Mouse (Mus musculus): ENCODE measurements around the gene Treml4.
"Not testable (repeated sequence)": the region's sequence is repeated elsewhere in the genome, so short reads cannot be mapped to it uniquely, and the experiment has no call there.

Gene Treml4

DNA sequence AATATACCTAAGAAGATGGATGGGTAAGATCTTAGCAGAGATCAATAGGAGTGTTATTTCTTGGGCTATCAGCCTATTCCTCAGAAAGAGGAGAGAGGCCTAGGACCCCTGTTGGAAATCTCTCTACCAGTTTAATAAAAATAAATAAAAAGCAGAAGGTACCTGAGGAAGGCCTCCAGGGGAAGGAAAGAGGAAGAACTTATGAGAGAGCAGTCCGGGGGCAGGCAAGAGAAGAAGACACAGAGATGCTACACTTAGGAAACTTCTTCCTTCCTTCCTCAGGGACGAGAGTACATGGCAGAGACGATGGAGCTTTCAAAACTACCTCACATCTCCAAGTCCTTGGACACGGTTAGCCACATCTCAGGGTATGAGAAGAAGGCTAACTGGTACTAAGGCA lies 10.0 kb downstream of the Treml4 start:
- DNase-seq (ENCODE audit: low read depth, low spot score) = no peak

DNA sequence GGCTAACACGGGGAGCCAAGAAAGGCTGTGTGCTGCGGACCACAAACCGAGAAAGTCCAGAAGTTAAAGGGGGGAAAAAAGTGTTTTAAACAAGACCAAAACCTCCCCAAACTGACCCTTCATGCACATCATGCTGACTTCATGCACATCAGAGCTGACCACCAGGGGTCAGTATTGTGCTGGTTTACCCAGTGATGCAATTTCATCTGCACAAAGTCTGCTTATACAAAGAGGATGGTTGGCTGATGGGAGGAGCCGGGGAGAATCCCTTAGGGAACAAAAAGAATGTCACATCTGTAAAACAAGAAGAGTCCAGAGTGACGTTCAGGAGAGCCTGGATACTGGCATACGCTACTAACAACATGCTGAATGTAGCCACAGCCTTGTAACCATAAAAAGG lies 10.8 kb downstream of the Treml4 start:
- peak; percentile 92 for DNase-seq (ENCODE audit: low read depth, low spot score)

DNA sequence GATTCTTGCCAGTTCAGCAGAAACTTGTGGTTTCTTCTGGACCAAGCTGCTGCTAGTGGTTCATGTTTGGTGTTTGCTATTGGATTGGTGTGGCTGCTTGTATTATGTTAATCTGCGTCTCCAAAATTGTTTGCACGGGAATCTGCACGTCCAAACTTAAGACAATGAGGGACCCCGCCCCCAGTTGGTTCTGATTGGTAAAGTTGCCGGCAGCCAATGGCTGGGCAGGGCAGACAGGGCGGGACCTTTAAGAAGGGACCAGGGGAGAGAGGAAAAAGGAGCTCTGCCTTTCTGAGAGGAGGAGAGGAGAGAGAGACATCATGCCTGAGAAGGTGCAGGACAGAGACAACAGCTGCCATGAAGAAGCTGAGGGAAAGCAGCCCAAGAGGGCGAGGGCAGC lies 11.6 kb downstream of the Treml4 start:
- DNase-seq (ENCODE audit: low read depth, low spot score) = peak; percentile 65

DNA sequence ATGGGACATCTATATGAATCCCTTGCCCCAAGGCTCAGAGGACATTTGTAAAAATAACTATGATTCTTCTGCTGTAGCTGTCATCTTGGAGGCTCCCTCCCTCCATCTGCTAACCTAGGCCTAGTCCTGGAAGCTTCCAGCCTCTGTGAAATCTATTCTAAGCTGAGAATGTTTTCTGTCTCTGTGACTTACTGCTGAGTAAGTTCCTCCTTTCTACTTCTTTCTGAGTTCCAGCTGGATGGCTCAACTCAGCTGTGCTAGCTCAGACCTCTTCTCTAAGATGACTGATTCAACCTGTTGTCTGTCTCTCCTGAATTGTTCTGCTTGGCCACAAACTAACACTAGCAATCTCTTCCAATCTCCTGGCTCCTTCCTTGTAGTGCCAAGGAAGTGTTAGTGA lies 14.3 kb downstream of the Treml4 start:
- DNase-seq (ENCODE audit: low read depth, low spot score) = no peak

DNA sequence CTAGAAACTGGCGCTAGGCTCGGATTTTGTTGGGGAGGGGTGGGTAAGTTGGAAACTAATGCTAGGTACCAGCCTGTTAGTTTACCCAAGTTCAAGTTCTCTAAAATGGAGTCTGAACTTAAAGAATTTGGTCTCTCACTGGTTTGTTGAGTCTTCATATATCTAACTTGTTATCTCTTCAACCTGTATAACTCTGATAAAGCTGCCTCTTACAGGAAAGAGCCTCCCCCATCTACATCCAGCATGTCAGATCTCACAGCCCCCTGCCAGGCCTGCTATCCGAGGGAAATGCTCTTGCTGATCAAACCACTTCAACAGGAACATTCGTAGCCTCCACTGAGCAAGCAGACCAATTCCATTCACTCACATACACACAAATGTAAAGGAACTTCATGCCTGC lies 14.9 kb downstream of the Treml4 start:
- no peak for DNase-seq (ENCODE audit: low read depth, low spot score)

DNA sequence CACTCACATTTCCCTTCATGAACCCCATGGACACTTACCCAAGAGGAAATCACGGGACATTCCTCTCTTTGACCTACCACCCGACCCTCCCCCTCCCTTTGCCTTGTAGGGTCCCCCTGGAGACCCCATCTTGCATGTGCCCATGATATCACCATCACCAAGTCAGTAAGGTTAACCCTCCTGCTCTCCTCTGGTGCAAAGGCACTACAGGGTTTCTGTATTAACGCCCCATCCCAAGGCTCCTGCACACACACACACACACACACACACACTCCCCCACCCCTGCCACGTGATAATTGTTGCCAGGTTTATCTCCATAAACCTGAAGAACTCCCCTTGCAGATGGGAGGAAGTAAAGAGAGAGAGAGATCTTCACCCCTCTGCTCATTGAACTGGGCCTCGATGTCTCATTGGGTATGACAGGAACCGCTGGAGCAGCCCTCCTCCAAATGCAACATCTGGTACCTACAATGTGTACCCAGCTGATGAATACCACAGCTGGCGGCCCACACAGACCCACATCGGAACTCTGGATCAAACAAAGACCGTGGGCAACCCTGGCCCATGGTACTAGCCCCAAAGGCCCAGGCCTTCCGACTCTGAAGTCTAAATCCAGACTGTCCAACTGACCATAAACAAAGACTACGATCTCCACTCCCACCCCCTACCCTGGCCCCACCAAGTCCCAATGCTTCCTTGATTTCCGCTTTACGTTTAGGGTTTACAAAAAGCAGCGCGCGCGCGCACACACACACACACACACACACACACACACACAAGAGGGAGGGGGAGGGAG lies 17.0 kb downstream of the Treml4 start:
- no peak for DNase-seq (ENCODE audit: low read depth, low spot score)

DNA sequence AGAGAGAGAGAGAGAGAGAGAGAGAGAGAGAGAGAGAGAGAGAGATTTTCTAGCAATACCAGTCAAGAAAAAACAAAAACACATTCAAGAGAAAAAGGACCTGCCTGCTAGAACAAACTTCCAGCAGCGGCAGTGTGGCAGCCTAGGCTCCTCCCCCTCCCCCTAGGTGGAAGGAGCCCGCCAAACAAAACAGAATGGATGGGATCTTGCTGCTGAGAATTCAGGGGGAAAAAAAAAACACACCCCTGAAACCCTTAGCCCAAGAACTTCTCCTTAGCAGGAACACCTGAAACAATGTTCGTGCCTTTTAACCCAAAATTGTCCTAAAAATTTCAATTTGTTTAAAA lies 17.6 kb downstream of the Treml4 start:
- DNase-seq (ENCODE audit: low read depth, low spot score) = peak; percentile 58

DNA sequence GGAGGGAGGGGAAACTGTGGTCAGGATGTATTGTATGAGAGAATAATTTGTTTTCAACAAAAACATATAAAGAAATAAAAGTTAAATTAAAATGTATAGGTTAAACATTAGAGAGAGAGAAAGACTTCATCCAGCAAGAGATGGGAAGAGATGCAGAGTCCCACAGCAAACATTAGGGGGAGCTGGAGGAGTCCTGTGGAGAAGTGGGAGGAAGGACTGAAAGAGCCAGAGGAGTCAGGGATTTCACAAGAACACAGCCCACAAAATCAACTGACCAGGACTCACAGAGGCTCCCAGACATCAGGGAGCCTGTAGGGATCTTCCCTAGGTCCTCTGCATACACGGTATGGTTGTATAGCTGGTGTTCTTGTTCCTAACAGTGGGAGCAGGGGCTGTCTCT lies 22.7 kb downstream of the Treml4 start:
- DNase-seq (ENCODE audit: low read depth, low spot score) = peak; percentile 48

DNA sequence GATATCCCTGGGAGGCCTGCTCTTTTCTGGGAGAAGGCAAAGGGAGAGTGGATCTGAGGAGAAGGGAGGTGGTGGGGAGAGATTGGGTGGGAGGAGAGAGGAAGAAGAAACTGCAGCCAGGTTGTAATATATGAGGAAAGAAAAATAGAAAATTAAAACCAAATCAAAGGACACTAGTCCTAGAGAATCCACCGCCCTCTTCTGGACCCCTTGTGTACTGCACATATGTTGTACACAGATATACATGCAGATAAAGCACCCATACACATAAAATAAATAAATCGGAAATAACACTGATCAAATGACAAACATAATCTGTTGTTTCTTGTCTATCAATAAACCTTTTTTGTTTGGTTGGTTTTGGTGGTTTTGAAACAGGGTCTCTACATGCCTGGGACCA lies 23.2 kb downstream of the Treml4 start:
- peak; percentile 40 for DNase-seq (ENCODE audit: low read depth, low spot score)

DNA sequence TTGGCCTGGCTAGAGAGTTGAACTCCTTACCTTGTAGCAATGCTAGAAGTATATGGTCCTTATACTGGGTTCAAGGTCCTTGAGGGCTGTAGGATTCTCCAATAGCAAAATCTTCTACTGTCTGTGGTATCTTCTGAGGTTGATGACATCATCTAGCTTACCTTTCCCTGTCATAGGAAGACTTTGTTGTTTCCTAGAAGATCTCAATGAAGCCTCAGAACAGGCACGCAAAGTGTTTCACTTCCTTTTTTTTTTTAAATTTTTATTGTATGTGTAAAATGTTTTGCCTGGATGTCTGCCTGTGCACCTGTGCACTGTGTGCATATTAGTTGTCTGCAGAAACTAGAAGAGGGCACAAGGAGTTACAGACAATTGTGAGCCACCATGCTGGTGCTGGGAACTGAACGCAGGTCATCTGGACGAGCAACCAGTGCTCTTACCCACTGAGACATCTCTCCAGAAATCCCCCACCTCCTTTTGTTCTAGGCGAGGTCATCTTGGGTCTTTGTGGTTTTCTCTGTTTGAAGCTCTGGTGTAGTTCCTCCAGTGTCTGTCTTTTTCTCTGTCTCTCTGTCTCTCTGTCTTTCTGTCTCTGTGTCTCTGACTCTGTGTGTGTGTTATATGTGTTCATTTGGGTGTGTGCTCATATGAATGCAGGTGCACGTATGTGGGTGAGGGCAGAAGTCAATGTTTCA lies 29.6 kb downstream of the Treml4 start:
- DNase-seq (ENCODE audit: low read depth, low spot score) = no peak

DNA sequence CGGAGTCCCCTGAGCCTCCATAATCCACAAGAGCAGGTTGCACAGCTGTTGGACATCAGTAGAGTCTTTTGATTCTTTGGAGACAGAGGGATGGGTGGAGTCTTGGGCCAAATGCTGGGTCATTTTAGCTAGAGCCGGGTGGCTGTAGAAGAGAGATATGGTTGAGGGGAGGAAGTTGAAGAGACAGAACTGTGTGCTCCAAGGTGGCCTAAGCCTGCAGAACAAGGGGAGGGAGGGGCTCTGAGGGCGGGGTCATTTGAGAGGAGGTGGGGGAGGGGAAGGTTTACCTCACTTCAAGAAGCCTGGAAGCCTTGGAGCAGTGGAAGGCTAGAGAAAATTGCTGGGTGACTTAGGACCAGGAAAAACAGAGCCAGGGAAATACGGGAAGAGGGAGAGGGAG lies 35.1 kb downstream of the Treml4 start, which contains the start of gene Treml2:
Gene Treml2, plus strand, starts transcription at position 296 of the 400 bp plus-strand sequence.
- peak; percentile 85 for DNase-seq (ENCODE audit: low read depth, low spot score)

DNA sequence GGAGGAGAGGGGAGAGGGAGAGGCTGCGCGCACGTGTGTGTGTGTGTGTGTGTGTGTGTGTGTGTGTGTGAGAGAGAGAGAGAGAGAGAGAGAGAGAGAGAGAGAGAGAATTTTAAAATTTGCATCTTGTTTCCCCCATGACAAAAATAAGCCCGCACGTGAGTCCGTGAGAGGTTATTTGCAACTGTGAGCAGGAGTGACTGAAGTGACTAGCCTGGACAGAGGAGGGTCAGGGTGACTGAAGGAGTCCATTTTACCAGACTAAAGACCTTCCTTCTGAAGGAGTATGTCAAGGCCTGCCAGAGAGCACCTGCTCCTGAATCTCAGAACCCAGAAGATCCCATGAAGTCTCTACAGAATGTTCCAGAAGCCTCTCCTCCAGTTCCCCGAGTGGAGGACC lies 35.7 kb downstream of the Treml4 start:
- no peak for DNase-seq (ENCODE audit: low read depth, low spot score)

DNA sequence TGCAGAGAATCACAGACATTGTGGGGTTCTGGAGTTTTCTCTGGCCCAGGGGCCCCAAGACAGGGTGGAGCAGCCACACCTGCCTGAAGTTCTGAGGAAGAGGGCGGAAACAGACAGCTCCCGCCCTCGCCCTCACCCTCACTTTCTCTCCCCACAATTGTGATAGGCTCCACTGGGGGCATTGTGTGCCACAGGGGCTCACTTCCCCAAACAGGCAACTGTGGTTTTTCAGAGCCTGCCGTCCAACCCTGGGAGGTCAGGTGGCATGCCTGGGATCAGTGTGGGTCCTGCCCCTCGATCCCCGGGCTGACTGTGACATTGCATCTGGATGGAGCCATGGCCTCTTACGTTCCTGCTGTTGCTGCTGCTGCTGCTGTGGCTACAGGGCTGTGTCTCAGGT lies 36.1 kb downstream of the Treml4 start:
- no peak for DNase-seq (ENCODE audit: low read depth, low spot score)

DNA sequence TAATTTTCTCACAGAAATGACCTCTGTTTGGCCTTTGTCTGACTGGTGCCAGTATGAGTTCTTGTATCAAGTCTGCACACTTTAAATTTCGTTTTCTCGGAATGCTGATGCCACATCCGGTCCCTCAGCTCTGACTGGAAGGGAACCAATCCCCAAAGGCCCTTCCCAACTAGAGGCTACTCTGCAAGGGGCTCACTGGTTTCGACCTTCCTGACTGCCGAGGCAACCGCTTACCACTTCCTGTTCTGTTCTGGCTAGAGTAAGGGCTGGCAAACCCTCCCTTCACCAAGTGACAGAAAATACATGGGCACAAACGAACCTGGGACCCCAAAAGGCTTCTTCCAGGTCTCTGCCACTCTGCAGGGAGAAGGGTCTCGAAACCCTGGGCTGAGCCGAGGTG lies 36.8 kb downstream of the Treml4 start:
- no peak for DNase-seq (ENCODE audit: low read depth, low spot score)

DNA sequence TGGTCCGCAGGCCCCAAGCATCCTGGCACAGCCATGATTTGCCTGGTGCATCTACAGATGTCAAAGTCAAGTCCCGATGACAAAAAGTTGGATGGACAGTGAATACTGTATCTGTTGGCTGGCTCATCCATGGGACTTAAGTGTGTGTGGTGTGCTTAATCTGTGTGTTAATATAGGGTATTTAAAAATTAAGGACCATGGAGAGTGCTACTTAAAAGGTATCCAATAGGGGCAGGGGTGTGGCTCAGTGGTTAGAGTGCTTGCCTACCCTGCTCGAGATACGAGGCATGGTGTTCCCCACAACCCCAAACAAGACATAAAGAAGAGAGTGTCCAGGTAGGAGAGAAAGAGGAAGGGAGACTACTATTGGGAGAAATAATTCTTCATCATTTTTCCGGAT lies 37.7 kb downstream of the Treml4 start:
- no peak for DNase-seq (ENCODE audit: low read depth, low spot score)

DNA sequence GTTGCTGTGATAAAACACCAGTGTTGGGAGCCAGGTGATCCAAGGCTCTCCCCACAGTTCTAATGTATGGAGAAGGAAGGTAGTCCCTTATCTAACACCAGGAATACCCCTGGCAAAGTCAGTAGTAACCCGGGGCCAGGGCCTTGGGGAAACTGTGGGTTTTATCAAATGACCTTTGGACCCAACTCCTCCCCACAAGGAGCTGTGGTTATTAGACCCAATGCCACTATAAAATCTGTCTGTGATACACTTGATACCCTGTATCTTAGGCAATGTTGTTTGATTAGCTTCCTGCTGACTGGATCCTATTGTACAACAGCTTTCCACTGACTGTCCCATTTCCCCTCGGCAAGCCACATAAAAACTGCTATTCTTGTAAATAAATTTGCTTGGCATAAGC lies 48.0 kb downstream of the Treml4 start:
- no peak for DNase-seq (ENCODE audit: low read depth, low spot score)

DNA sequence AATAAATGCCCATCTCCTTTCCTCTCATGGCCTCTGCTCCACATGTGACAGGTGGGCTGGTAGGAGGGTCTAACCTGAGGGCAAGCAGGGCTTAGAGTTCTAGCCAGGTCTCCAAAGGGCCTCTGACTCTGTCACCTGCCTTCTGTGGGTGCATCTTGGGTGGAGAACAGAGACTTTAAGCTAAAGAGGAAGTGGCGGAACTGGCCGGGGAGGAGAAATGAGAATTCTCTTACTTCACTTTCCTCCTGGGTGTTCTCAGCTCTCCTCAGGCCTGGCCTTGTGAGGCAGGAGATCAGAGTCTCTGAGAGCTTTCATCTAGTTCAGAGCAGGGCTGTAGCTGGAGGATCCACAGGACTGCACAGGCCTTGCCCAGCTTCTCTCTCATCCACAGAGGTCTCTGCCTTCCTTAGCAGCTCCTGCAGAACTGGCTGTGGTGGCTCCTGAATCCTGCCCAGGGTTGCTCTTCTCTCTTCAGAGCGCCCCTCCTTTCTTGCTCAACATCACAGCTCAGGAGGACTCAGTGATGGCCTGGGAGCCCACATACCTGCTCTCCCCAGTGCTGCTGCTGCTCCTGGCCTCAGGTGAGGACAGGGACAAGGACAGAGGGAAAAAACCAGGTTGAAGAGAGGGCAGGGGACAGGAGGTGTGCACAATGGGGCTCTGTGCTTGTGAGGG lies 51.9 kb downstream of the Treml4 start, which contains the start of gene B430306N03Rik:
Gene B430306N03Rik, plus strand, starts transcription at position 237 of the 675 bp plus-strand sequence.
- not testable (repeated sequence) for DNase-seq (ENCODE audit: low read depth, low spot score)

DNA sequence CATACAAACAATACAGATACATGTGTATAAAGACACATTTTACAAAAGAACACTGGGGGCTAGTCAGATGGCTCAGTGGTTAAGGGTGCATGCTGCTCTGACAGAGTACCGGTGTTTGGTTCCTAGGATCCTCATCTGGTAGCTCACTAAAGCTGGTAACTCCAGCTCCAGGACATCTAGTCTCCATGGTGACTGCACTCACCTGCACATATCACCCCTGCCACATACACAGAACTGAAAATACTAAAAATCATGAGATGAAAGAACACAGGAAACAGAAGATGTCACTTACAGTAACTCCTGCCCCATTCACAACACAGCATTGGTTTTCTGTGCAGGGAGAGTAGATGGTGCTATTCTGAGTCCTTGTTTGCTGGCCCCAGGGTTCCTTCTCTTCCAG lies 54.6 kb downstream of the Treml4 start:
- no peak for DNase-seq (ENCODE audit: low read depth, low spot score)

DNA sequence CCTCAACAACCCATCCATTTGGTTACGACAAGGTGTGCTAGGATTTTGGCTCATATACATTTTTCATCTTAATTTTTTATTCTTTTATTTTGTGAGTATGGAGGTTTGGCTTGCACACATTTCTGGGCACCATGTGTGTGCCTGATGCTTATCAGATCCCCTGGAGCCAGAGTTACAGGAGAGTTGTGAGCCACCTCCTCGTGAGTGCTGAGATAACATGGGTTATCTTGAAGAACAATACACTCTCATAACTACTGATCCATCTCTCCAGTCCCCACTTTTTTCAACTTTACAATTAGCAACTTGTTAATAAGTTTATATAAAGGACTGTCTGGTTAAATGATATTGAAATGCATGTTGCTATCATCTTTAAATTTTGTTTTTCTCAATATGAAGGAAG lies 57.2 kb downstream of the Treml4 start:
- no peak for DNase-seq (ENCODE audit: low read depth, low spot score)

DNA sequence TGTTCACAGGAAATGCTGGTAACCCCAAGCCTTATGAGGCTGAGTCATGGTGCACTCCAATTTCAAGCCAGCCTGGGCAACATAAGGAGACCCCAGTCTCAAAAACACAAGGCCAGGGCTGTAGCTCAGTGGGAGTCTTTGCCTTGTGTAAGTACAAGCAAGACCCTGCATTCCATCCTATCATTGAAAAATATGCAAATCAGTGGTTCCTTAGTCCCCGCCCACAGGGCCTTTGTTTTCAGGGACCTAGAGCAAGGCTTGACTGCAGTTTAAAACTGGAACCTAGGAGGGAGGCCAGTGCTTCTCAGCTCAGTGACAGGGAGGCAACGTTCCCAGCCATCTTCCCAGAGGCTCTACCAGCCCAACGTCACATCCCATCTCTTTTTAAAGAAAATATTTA lies 59.1 kb downstream of the Treml4 start:
- DNase-seq (ENCODE audit: low read depth, low spot score) = peak; percentile 83

DNA sequence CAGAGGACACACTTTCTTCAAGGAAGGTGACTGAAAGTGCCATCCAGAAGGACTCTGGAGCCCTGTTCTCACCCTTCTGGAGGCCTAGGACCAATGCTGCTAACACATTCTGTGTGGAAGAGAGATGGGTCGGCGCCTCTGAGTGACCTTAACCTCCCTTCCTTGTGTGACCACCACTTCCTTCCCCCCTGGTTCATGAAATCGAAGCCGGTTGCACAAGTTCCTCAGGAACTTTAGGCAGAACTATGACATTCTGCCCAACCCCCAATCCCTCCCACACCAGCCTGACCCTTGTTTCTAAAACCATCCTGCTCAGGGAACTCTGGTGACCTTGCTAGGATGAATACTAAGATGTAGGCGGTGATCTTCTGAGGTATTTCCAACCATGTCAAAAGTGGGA lies 60.2 kb downstream of the Treml4 start:
- DNase-seq (ENCODE audit: low read depth, low spot score) = no peak
